Mouse (Mus musculus) cerebellum, adult 9-11 months (tissue): ENCODE data around the gene Mllt10.

ENCODE experiments used
- DNase-seq: peaks from one replicate; pipeline ENCODE4 v3.0.0; 2022

Mllt10 gene

DNA sequence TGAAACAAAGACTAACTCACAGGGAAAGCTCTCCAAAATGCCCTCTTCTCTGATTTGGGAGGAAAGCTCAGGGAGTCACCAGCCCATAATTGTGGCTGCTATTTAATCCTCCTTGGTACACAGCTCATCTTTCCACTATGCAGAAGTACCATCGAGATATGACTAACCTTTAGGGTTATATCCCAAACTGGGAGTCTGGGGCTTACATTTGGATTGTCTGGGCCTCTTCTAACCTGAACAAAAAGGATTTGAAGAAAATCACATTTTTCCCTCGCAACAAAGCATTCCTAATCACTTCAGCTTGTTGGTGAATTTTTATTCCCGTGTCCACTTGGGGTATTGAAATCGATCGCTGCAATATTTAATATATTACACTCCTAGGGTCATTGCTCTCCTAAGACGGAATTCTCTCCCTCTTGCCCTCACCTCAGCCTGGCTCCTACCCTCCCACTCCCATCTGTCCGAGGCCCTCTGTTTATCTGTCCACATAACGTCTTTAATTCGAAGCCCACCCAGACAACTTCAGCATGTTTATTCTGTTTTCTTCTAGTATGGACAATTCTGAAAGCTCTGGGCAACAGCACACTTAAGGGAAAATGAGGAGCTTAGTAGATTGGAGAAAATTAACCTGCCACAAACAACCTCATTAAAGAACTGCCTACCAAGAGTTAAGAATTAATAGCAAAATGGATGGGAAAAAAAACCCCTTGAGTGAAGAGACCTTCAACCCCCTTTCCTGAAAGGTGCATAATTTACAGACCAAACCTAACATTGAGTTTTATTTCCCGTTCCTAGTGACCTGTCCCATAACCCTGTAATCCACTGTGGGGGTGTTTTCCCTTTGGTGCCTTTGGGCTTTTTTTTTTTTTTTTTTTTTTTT, 20.4 kb upstream of the Mllt10 start:
- no peak for DNase-seq

DNA sequence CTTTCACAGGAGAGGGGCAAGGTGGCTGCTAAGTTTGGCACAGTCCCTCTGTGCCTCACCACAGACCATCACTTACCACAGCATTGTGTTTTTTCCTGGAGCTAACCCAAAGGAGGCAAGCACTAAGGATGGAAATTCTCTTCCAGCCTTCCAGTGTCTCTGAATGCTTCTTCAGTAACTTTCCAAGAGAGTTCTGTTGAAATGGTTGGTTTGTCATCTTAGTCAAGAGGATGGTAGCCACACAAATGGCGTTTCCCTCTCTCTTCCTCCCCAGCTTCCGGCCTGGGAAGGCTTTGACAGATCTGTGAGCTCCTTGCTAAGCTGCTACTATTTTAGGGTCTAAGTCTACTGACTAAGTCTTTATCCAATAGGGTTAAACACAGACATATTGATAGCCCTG, 17.5 kb upstream of the Mllt10 start, which contains the start of gene A930004D18Rik:
A930004D18Rik (minus strand) TSS at position 247 of the 400 bp plus-strand sequence.
- DNase-seq, result no peak

DNA sequence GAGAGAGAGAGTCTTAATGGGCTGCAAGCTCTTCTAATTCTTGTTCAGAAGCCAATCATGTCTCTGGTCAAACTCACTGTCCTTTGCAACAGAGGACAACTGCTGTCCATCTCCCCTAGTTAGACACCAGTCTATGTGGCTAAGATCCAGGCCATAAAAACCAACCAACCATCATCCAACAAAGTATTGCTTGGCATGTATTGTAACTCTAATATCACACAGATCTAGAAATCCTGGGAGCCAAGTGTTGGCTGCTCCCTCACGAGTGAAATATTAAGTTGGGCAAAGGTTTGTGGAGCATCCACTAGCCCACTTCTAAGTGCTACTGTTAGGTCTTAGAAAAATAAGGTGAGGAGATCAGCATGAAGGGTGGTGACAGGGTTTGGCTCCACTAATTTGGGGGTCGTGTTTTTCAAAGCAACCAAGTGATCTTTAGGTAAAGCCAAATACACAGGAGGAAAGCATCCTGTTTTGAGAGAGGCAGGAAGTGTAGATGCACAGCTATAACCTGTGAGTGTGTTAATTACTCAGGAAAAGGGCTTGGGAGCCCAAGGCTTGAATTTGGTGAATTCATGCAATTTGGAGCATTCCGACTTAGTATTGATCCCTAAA, 16.8 kb upstream of the Mllt10 start:
- no peak for DNase-seq

DNA sequence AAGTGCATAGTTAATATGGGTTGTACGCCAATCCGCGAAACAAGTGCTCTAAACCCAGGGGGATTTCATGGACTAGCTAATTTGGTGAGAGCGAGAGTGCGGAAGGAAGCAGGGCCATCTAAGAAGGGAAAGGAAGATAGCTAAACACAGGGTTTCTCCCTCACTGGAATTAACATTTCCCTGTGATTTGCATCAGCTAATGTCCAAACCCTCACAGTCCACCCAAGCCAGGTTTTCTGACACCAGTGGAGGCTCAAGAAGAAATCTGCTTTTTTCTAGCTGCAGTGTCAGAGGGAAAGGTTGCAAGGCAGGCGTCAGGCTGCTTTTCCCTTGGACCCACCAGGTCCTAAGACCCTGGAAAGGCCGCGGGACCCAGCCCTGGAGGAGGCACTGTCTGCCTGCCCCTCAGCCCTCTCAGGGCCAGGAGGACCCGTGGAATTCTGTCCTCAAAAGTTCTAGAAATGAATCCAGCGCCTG, 16.1 kb upstream of the Mllt10 start:
- DNase-seq, result no peak

DNA sequence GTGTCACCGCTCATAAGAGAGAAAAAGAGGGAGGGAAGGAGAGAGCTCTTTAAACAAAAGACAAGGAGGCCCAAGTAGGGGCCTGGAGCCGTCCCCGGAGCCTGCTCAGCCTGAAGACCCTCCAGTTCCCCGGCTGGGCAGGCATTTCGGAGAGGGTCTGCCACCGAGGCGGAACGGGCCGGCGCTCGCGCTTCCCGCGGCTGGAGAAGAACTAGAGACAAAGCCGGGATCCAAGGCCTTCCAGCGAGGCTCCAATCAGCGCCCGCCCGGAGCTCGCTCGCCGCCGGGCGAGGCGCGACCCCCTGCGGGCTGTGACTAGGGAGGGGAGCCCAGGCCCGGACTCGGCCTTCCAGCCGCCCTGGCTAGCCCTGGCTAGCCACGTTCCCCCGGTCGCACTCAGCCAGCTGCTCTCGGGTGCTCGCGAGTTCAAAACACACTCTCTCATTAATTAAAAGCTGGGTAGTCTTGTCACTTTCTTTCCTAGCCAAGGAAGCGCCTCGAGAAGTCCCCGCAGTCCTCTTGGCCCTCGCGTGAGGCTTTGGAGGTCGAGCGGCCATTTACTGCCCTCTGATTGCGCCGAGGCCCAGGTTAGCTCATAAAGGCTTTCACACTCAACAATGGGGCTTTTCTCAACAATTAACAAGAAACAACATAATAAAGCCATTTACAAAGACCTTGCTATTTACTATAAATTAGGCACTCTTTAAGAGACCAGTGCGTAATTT, 15.3 kb upstream of the Mllt10 start:
- DNase-seq, result no peak

DNA sequence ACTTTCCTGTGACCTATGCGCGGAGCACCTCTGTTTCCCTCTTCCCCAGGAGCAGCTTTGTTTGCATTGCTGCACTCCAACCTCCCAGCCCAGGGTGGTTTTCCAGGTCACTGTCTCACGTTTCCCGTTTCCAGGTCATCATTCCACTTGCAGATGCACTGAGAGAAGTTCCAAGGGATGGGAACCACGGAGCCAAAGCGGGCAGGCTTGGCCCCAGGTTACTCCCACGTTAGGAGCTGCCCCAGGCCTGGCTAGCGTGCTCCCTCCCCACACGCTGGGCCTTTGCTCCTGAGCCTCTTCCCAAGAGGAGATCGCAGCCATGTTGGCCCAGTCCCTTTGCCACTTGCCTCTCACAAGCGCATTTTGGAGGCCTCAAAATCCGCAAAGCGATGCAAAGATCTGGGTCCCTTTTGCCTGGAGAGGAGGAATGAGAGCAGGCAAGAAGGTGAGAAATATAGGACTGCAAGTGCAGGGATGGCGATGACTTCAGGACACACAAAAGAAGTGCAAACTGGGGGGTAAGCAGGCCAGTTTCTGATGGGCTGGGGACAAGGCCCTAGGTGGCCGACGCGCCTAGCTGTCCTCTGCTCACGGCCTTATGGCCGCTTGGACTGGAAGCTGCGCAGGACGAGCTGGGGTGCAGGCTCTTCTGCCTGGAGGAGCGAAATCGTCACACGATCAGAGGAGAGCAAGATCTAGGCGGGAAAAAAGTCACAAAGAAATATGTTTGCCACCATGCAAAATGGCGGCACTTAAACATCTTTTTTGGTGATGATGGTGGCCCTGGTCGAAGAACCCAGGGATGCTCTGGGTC, 14.5 kb upstream of the Mllt10 start:
- no peak for DNase-seq

DNA sequence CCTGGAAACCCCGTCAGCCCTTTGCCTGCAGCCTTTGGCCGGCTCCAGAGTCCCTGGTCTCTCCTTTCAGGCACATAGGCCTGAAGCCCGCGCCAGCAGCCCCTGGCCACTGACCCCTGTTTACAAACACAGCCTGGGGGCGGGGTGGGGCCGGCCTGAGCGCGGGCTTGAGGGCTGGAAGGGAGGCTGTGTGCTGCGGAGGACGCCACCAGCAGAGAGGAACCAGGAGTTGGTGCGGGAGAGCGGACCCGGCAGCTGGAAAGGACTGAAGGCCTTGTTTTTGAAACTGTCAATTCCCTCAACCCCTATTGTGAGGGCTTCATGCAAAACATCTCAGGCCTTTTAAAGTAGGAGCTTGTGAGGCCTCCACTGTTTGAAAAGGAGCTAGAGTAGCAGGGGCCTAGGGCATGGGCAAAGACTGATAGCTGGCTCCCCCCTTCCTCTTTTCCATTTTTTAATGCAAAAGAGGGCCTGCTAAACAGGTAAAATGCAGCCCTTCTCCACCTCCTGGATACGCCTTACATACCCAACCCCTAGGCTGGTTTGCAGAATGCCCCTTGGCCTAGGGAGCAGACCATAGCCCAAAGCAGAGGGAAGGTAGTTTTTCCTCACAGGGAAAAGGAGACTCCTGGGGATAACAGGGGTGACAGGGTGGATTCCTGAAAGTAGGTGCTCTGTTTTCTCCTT, 13.7 kb upstream of the Mllt10 start:
- DNase-seq, result no peak

DNA sequence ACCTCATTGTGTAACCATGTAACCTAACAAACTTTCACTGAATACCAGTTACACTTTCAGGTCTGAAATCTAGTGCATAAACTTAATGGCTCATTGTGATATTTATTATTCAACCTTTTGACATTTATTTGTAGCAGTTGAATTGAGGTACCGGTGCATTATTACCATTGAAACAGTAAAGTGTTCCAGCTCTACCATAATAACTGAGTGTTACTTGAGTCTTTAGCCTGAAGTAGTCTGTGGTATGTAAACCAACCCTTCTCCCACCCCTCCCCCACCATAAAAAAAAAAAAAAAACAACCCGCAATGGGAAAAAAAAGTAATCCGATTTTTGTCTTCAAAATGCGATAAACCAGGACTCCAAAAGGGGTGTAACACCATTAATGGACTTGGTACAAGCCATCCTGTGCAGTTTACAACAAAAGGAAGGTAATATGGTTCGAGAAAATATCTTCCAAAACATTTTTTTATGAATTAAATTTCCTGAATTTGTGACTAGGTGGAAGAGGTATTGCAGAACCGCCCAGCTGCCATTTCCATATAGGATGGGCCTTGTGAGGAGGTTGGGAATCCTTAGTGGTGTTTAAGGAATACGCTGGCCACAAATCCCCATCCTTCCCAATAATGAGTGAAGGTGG, 9.8 kb upstream of the Mllt10 start:
- no peak for DNase-seq

DNA sequence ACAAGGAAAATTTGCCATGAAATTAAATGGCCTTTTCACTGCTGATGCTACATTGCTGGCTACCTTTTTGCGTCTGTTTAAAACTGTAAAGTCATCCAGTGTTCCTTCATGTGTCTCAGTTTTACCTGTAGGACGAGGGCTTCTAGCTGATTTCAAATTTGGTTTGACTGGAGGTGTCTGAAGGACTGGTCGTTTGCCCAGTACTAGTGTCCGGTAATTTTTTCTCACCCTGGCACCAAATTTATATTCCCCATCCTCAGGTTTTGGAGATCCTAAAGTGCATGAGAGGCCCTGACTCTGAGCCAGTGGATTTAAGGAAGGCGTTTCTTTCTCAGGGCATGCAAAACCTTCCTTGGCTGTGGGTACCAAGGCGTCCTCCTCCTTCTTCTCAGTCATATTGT, 9.3 kb upstream of the Mllt10 start:
- DNase-seq, result no peak

DNA sequence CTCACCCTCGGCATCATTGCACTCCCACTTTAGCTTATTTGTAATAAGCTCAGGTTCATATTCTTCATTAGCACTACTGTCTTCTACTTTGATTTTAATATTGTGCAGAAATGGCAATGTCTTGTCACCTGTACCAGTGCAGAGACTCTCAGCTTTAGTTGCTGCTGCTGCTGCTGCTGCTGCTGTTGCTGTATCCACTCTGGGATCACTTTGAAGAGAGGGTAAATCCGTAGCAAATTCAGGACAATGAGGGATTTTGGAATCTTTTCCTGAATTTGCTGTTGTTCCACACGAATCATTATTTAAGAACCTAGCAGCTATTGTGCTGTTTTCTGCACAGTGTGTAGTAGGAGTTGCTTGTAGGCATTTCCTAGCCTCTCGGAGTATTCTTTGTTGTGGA, 8.9 kb upstream of the Mllt10 start:
- DNase-seq, result no peak

DNA sequence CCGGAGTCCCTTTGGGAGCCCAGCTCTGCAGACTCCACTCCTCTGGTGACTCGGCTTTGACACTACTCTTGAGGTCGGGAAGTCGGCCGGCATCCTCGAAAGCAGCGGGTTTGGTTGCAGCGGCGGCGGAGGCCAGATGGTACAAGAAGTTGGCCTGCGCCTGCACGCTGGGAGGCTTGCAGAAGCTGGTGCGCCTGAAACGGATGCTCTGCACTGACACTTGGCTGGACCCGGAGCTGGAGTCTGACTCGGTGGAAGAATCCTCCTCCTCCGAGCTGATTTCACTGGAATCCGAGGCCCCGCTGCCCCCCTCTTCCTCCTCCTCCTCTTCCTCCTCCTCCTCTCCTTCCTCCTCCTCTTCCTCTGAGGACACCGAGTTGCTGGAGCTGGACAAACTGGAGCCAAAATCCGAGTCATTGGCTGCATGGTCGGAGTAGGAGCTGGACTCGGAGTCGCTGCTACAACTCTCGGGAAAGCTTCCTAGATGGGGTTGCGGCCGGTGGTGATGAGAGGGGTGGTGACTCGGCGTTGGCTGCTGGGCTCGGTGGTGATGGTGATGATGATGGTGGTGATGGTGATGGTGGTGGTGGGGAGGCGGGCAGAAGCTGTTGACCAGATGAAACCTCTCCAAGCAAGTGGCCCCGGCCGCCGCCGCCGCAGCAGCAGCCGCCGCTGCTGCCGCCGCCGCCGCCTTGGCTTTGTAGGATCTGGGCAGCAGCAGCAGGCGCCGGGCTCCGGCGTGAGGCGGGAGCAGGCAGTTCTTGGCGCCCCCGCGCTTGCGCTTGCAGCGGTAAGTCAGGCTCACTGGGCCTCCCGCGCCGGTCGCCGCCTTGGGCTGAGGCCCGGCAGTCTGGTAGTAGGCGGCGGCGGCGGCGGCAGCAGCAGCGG, 8.0 kb upstream of the Mllt10 start:
- peak; percentile 77 for DNase-seq

DNA sequence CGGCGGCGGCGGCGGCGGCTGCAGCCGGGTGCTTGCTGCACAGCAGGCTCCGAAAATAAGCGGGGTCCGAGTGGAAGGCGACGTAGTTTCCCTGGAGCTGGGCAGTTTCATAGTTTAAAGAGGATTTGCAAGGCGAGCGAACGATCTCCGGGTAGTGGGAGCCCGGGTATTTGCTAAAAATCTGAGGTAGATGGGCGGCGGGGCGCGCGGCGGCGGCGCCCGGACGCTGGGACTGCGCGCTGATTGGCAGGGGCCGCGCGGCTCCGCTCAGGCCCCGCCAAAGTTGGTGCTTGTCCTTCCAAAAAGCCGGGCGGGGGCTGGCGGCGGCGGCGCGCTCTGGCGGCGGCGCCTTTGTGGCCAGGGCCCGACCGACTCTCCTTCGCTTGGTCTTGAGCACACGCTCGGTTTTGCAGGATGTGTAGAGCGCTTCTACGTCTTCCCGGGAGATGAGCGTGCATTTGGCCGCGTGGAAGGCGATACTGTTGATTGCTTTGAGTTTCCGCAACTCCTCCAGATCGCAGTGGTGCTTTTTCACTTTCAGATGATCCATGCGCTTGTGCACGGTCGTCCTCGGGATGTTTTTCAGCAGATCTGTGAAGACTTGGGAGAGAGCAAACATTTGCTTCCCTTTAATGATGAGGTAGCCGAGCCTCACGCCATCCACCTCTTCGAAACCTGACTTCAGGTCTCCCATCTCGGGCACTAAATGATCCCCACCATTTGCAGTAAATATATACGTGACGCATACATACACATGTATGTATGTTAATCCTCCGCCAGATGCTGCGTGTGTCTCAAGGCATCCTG, 7.2 kb upstream of the Mllt10 start:
- DNase-seq, result peak; percentile 83

DNA sequence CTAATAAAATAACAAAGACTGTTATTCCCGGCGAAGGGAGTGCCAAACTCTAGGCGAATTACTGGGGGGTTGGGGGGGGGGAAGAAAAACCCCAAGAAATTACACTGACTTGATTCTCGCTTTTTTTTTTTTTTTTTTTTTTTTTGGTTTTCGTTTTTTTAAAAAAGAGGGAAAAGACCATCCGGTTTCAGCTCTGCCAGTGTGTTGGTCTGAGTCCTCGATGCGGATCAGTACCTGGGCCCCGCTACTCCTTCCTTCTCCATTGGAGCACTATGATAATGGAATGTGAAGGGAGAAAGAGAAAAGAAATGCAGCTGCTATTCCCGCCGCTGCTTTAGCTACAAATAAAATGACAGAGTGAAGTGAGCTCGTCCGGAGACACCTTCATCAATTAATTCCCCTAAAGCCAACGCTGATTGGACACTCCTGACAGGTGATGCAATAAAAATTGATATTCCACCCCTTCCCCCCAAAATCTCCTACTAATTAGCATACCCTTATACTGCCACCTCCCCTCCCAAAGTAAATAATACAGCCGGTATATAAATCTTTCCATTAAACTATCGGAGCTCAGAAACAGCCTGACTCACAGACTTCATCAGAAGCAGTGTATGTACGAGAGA, 6.5 kb upstream of the Mllt10 start, which contains the start of gene Skida1:
Skida1 (minus strand) TSS at position 599 of the 623 bp plus-strand sequence.
- DNase-seq, result no peak

DNA sequence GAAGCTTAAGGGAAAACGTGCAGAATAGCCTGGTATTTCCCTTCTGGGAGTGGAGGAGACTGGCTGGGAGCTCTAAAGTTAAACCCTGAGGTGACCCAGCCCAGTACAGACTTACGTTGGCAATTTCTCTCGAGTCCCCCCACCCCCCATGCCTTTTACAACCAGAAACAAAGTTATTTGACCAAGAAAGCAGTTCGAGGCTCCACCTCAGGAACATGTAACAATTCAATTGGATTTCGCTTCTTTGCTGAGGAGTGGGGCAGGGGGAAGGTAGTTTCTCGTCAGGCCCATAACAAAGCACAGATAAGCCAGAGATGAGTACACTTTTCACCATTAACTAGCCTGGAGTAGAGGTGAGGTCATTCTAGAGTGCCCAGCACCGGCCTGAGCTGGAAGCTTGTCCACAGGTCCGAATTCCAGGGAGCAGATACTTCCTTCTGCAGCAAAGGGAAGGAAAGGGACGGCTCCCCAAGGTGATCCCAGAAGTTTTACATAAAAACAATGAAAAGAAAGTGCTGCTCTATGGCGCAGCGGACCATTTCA, 5.7 kb upstream of the Mllt10 start:
- DNase-seq, result no peak

DNA sequence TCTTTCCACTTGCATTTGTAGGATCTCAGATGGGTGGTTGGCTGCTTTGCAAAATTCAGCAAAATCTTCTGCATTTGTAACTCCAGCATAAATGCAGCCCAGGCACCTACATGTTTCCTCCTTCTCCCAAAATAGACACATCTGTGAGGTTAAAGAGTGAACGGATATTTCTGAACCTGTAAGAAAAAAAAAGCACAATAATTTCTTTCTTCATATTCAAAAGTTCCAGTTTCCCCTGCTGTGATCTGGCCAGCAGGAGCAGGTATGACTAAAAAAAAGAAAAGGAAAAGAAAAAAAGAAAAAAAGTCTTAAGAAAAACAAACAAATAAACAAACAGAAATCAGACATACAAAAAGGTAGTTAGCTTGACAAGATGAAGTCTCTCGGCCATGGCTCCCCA, 5.0 kb upstream of the Mllt10 start:
- DNase-seq, result no peak

DNA sequence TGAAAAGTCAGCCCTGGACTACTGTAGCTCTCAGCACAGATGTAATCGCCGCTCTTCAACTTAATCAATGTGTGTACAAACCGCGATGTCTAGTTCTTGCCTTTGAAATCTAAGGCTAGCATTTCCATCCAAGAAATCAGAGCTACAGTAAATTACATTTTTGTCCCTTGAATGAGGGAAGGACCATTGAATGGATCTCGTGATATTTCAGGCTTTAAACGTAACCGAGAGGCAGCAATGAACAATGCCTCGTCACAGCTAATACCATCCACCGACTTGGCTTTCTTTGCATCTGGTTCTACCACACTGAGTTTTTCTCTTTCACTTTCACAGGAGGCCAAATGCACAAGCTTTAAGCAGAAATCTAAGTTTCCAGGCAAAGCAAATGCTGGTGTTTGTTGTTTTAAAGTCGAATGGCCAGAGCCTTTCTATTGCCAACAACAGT, 4.5 kb upstream of the Mllt10 start:
- DNase-seq, result no peak

DNA sequence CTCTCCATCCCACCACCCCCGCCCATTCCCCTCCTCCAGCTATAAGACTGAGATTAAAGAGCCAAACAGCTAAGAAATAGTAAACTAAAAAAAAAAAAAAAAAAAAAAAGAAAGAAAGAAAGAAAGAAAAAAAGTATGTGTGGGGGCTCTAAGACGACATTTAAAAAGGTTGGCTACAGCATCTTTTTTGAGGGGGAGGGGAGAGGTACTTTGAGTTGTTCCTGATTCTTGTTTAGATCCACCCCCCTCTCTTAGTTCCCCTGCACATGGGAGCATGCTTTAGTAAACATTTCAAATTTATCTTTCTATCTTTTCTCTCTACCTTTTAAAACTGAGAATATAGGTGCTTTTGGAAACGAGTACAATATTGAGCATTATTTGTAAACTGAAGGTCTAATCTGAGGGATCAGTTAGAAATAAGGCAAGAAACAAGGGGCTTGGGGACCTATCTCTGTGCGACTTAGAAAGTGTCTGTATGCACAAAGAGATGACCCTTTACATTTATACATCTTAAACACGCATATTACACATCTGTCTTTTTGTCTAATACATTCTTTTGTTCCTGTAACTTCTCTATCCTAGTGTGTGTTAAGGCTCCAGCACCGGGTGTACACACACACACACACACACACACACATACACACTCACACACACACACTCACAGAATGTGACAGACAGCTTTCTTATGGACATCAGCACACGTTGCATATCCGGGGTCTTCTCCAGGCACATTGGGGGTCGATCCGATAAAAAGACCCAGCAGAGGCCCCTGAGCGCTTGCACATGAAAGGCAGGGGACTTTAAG, 3.8 kb upstream of the Mllt10 start:
- DNase-seq, result no peak

DNA sequence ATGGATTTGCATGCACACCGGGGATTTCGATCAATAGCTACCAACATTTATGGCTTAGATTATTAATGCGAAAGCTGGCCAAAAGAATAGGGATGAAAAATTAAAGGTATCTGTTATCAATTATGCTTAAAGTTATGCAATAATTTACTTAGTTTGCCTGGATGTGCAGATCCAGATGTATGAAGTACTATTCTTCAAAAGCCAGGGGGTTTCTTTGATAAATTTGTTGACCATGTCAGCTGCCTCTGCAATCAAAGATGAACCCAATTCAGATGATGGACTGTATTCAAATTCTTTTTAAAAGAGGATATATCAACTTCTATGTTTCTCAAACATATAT, 3.2 kb upstream of the Mllt10 start:
- no peak for DNase-seq
